Mouse (Mus musculus): ENCODE measurements around the gene Osbpl9. TPM values are rescaled to one million over a fixed set of nuclear protein-coding genes. Genes with fewer than 3 reads are reported as not detected.
A peak's percentile ranks its signal among the peaks of the same experiment; 100 is the strongest.

The Osbpl9 gene
- polyA plus RNA-seq, 1 experiment from 2014 or later, result 64.5 TPM

DNA sequence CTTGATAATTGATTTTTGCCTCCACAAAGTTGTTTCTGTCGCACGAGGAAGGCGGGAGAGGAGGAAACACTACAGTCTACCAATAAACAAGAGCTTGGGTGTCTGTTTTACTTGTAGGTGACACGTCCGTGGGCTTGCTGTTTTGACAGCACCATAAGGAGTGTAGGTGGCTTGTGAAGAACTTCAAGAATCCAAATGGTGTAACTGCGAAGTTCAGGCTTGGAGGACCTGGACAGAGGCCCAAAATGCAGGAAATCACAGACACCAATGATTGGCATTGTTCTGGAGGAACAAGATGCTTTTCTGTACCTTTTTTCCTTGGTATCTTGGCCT, 83.8 kb downstream of the Osbpl9 start:
- no peaks in the 10 kb centered on the region for H3K36me3 ChIP-seq
- peak overlapping the region; percentile 89 for H3K27ac ChIP-seq
- H3K9me3 ChIP-seq (replicated peaks), result no peaks in the 10 kb centered on the region
- 3% methylated on average over 6 of the region's 6 CpGs for WGBS
- no peak for DNase-seq (ENCODE audit: low spot score)
- peaks cover 12% of the 10 kb centered on the region for H3K4me1 ChIP-seq
- peak overlapping the region; percentile 63 for H3K4me3 ChIP-seq
- H3K27me3 ChIP-seq (ENCODE audit: low read depth, poor library complexity, severe bottlenecking), result no peaks in the 10 kb centered on the region

DNA sequence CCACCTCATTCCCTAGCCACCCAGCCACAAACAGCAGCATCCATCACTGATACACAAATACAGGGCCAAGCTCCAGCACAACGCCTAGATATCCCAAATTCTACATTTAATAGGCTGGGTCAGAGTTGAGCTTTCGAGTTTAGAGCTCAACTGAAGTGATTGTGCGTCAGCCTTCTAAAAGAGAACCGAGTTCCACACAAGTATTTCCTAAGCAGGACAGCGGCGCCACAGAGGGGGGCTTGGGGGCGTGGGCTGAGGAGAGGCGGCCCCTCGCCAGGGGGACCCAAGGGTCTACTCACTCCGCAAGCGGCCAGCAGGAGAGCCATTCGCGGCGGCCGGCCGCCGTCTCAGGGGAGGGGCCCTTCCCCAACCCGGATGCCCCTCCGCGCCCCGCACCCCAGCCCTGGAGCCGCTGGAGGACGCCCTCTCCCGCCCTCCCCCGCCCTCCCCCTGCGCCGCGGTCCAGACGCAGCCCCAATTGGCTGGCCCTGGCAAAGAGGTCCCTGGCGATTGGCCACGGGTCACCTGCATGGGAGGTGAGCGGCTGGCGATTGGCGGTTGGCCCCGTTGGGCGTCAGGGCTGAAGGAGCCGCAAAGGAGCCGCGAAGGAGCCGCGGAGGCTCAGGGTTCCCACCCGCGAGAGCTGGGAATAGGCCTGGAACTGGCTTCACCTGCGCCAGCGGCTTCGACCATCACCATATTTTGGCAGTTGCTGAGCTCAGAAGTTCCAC, 84.3 kb downstream of the Osbpl9 start:
- Histone ChIP-seq H3K27ac (peak overlapping the region; percentile 89), H3K27me3 (ENCODE audit: low read depth, poor library complexity, severe bottlenecking) (no peaks in the 10 kb centered on the region), H3K9me3 (replicated peaks) (no peaks in the 10 kb centered on the region), H3K4me1 (peaks cover 12% of the 10 kb centered on the region), H3K36me3 (no peaks in the 10 kb centered on the region), H3K4me3 (peak overlapping the region; percentile 63)
- peak; percentile 98 for DNase-seq (ENCODE audit: low spot score)
- under 1% methylated on average over 31 of the region's 46 CpGs for WGBS

DNA sequence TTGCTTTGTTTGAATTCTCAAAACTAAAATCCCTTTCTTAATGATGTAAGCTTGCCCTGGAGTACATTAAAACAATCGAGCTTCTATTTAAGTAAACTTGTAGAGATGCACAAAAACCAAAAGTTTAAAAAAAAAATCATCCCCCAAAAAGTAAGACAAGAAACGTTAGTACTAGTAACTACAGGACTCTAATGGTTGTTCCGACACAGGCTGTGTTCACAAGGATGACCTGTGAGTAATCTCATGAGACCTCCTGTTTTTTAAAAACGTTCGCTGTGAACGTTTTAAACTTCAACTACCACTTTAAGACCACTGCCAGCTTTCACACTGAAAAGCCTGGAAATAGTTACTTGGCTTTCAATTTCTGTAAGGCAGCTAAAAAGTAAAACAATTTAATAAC, 85.1 kb downstream of the Osbpl9 start:
- H3K4me3 ChIP-seq, result peak overlapping the region; percentile 63
- DNase-seq (ENCODE audit: low spot score), result no peak
- no peaks in the 10 kb centered on the region for H3K27me3 ChIP-seq (ENCODE audit: low read depth, poor library complexity, severe bottlenecking)
- H3K27ac ChIP-seq, result no peak overlapping the region
- WGBS, result 57% methylated on average over 6 of the region's 6 CpGs
- no peaks in the 10 kb centered on the region for H3K36me3 ChIP-seq
- no peaks in the 10 kb centered on the region for H3K9me3 ChIP-seq (replicated peaks)
- peaks cover 12% of the 10 kb centered on the region for H3K4me1 ChIP-seq

DNA sequence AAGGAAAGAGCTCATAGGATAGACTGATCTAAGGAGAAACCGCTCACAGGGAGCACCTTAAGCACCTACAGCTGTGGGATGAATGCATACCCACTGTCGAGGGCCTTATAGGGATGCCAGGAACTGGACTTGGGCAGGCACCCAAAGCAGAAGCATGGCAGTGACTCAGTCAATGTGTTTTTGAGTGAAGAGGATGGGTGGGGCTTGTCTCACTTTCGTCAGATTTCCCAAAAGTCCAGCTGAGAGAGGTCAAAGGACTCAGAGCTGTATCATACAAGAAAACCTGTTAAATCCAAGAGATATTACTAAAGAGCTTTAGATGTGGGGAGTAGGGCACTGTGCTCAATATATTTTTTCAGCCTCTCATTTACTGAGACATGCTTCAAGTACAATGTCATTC, 85.6 kb downstream of the Osbpl9 start:
- Histone ChIP-seq H3K9me3 (replicated peaks) (no peaks in the 10 kb centered on the region), H3K27ac (no peak overlapping the region), H3K36me3 (no peaks in the 10 kb centered on the region), H3K27me3 (ENCODE audit: low read depth, poor library complexity, severe bottlenecking) (no peaks in the 10 kb centered on the region), H3K4me3 (no peak overlapping the region), H3K4me1 (peaks cover 12% of the 10 kb centered on the region)
- WGBS, result 79% methylated on average over 3 of the region's 3 CpGs
- DNase-seq (ENCODE audit: low spot score), result no peak

DNA sequence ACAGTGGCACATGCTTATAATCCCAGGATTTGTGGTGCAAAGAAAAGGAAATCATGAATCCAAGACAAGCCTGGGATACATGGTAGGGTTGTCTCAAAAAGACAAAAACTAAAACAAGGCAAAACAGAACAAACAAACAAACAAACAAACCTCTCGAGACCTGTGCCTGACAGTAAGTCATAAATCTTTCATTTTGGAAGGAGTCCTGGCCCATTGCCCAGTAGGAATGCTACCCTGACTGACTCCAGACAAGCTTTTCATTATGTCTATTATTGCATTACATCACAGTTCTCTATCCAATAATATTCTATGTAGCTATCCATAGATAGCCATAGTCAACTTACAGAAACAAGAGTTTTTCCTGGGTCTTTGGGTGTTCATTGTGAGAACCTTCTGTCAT, 86.3 kb downstream of the Osbpl9 start:
- H3K27ac ChIP-seq, result no peak overlapping the region
- no peaks in the 10 kb centered on the region for H3K27me3 ChIP-seq (ENCODE audit: low read depth, poor library complexity, severe bottlenecking)
- DNase-seq (ENCODE audit: low spot score), result no peak
- H3K4me1 ChIP-seq, result peaks cover 12% of the 10 kb centered on the region
- H3K36me3 ChIP-seq, result no peaks in the 10 kb centered on the region
- WGBS, result 41% methylated on average over 1 of the region's 1 CpGs
- no peak overlapping the region for H3K4me3 ChIP-seq
- H3K9me3 ChIP-seq (replicated peaks), result no peaks in the 10 kb centered on the region

DNA sequence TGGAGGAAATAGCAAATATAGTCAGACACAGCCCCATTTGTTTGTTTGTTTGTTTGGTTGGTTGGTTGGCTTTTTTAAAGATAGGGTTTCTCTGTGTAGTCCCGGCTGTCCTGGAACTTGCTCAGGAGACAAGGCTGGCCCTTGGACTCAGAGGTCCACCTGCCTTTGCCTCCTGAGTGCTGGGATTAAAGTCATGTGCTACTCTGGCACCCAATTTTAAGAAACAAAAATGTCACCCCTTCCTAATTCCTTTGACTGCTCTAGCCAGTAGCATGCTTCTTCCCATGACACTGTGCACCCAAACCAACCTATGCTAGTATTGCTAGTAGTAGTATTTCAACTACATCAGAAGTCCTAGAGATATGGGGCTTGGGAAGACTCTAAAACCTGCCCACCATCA, 87.8 kb downstream of the Osbpl9 start:
- WGBS, result 83% methylated on average over 1 of the region's 1 CpGs

DNA sequence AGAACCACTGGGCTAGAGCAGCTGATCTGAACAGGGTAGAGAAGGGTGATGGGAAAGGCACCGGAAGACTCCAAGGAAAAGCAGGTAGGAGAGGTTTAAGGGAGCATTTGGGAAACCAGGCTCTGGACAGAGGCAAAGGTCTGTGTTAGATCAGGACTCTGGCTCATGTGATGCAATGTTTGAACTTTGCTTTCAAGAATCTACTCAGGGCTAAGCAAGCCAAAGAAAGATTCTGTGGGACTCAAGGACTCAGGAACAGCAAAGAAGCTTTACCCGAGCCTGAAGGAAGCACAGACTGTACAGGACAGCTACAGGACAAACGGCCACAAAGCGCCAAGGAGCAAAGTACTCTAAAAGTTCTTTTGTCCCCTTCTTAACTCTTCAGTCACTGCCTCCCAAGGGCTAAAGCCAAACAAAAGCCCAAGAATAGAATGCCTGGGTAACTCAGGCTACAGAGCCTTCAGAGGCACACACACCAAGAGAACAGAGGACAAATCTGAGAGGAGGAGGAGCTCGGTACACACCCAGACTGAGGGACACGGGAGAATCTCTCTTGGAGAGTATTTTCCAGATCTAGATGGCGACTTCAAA, 89.1 kb downstream of the Osbpl9 start:
- no peak overlapping the region for H3K27ac ChIP-seq
- WGBS, result 78% methylated on average over 7 of the region's 7 CpGs

More for the DNA sequence above, 87.8 kb downstream of the Osbpl9 start:
- no peaks in the 10 kb centered on the region for H3K9me3 ChIP-seq (replicated peaks)
- H3K36me3 ChIP-seq, result no peaks in the 10 kb centered on the region
- no peak for DNase-seq (ENCODE audit: low spot score)
- H3K27ac ChIP-seq, result no peak overlapping the region
- no peaks in the 10 kb centered on the region for H3K27me3 ChIP-seq (ENCODE audit: low read depth, poor library complexity, severe bottlenecking)
- H3K4me3 ChIP-seq, result no peak overlapping the region
- H3K4me1 ChIP-seq, result peaks cover 12% of the 10 kb centered on the region

DNA sequence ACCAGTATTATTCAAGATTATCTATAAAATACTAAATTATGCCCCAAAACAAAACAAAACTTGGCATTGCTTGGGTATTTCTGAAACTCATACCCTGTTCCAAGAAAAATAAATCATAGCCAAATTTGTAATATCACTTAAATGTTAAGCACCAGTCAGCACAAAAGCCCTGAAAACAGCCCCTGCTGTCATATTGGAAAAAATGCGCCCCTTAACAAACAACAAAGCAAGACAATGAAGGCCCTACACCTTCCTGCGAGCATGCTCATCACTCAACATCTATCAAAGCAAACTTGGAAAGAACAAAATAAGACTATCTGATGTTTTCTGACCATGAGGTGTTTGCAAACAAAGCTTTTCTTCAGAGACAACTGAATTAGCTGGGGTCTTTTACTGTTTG, 91.1 kb downstream of the Osbpl9 start:
- no peak overlapping the region for H3K27ac ChIP-seq
- H3K27me3 ChIP-seq (ENCODE audit: low read depth, poor library complexity, severe bottlenecking), result no peaks in the 10 kb centered on the region
- WGBS, result 90% methylated on average over 2 of the region's 2 CpGs

More for the DNA sequence above, 89.1 kb downstream of the Osbpl9 start:
- Histone ChIP-seq H3K36me3 (no peaks in the 10 kb centered on the region), H3K27me3 (ENCODE audit: low read depth, poor library complexity, severe bottlenecking) (no peaks in the 10 kb centered on the region), H3K9me3 (replicated peaks) (no peaks in the 10 kb centered on the region), H3K4me1 (peaks cover 6% of the 10 kb centered on the region), H3K4me3 (no peak overlapping the region)
- no peak for DNase-seq (ENCODE audit: low spot score)

DNA sequence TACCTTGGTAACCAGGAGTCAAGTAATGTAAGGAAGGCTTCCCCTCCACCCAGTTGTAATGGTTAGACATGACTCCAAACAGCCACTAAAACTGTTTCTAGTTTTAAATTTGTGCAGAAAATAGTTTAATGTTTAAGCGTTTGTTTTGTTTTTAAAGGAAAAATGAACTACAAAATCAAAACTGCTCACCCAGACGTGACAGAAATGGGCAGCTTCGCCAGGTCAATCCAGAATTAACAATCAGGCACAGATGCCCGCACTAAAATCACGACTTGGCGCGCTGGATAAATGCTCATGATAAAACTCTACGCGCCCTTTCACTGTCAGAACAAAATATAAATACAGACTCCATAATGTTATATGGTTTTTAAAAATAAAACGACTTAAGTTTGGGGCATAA, 92.4 kb downstream of the Osbpl9 start:
- WGBS, result 91% methylated on average over 10 of the region's 10 CpGs
- Histone ChIP-seq H3K27ac (no peak overlapping the region), H3K4me3 (no peak overlapping the region), H3K9me3 (replicated peaks) (no peaks in the 10 kb centered on the region), H3K4me1 (no peaks in the 10 kb centered on the region), H3K36me3 (no peaks in the 10 kb centered on the region), H3K27me3 (ENCODE audit: low read depth, poor library complexity, severe bottlenecking) (no peaks in the 10 kb centered on the region)
- DNase-seq (ENCODE audit: low spot score), result no peak

More for the DNA sequence above, 91.1 kb downstream of the Osbpl9 start:
- Histone ChIP-seq H3K9me3 (replicated peaks) (no peaks in the 10 kb centered on the region), H3K36me3 (no peaks in the 10 kb centered on the region), H3K4me1 (no peaks in the 10 kb centered on the region), H3K4me3 (no peak overlapping the region)
- no peak for DNase-seq (ENCODE audit: low spot score)

DNA sequence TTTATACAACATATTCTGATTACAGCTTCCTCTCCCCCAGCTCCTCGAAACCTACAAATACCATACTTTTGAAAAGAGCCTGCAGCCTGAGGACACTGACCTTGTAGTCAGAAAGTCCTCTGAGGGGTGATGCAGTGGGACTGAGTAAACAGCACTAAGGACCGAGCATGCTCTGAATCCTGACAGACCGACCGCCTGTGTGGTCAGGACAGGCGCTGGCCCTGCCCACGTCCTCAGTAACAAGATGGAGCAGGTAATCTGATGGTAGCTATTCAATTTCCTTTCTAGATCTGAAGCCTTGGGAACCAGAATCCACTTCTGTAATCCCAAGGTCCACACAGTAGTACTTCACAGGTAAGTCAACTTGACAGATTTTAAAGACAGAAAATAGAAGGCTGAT, 93.1 kb downstream of the Osbpl9 start:
- no peaks in the 10 kb centered on the region for H3K4me1 ChIP-seq
- WGBS, result 84% methylated on average over 6 of the region's 6 CpGs

DNA sequence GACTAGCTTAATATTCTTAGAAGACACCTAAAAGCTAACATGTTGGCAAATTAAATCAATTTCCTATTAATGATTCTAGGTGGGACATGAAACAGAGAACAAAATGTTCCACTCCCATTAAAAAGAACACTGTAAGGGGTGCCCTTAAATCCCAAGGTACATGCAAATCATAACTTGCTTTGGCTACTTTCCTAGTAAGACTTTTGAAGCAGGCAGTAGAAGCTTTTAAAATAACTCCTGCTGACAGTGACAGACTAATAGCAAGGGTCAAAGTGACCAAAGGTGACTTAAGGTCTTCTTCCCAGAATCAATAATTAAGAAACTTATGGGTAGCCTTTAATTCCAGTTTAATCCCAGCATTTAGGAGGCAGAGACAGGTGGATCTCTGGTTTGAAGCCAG, 95.5 kb downstream of the Osbpl9 start:
- Histone ChIP-seq H3K27me3 (ENCODE audit: low read depth, poor library complexity, severe bottlenecking) (no peaks in the 10 kb centered on the region), H3K36me3 (peaks cover under 1% of the 10 kb centered on the region; the same call in 1 of the 2 replicates), H3K4me1 (no peaks in the 10 kb centered on the region), H3K4me3 (no peak overlapping the region), H3K27ac (no peak overlapping the region), H3K9me3 (replicated peaks) (no peaks in the 10 kb centered on the region)
- DNase-seq (ENCODE audit: low spot score), result no peak

More for the DNA sequence above, 93.1 kb downstream of the Osbpl9 start:
- no peak overlapping the region for H3K4me3 ChIP-seq
- no peaks in the 10 kb centered on the region for H3K36me3 ChIP-seq
- no peak overlapping the region for H3K27ac ChIP-seq
- no peak for DNase-seq (ENCODE audit: low spot score)
- H3K9me3 ChIP-seq (replicated peaks), result no peaks in the 10 kb centered on the region
- H3K27me3 ChIP-seq (ENCODE audit: low read depth, poor library complexity, severe bottlenecking), result no peaks in the 10 kb centered on the region

DNA sequence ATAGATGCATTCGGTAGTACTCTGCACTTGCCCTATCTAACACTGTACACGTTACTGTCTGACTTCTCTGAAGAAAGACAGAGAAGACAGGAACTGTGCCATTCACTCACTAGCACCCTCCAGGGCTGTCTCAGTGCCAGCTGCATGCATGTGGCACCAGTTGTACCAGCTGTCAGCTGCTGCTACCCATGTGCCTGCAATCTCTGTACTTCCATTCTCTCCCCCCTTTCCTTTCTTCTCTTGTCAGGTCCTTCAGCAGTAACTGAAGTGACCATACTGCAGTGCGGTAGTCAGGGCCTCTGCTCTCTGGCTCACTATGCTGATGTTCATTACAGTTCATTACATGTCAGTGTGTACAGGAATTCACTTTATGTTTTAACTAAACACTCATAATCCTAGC, 96.0 kb downstream of the Osbpl9 start:
- WGBS, result 85% methylated on average over 3 of the region's 3 CpGs
- H3K4me3 ChIP-seq, result no peak overlapping the region
- H3K4me1 ChIP-seq, result no peaks in the 10 kb centered on the region
- no peak overlapping the region for H3K27ac ChIP-seq
- DNase-seq (ENCODE audit: low spot score), result no peak
- no peaks in the 10 kb centered on the region for H3K9me3 ChIP-seq (replicated peaks)
- H3K27me3 ChIP-seq (ENCODE audit: low read depth, poor library complexity, severe bottlenecking), result no peaks in the 10 kb centered on the region
- H3K36me3 ChIP-seq, result peaks cover 6% of the 10 kb centered on the region

DNA sequence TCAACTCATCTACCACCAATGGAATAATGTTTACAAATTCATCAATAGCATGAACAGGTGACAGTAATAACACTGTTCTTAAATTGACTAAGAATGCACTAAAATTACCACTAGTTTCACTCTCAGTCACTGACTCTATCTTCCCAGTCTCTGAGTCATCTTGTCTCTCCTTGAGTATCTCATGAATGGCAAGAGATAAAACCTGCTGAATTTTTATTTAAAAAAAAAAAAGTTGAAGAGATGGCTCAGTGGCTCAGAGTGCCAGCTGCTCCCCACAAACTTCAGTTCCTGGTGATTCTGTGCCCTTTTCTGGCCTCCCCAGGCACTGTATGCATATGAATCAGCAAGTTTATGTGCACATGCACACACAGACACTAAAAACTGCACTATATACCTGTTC, 96.8 kb downstream of the Osbpl9 start:
- no peak overlapping the region for H3K4me3 ChIP-seq
- no peak for DNase-seq (ENCODE audit: low spot score)
- no peaks in the 10 kb centered on the region for H3K27me3 ChIP-seq (ENCODE audit: low read depth, poor library complexity, severe bottlenecking)
- H3K4me1 ChIP-seq, result no peaks in the 10 kb centered on the region
- H3K27ac ChIP-seq, result no peak overlapping the region
- H3K36me3 ChIP-seq, result peaks cover 13% of the 10 kb centered on the region
- no peaks in the 10 kb centered on the region for H3K9me3 ChIP-seq (replicated peaks)

Data from limb, embryonic 10.5 days (tissue).